In the genomic region with DNA sequence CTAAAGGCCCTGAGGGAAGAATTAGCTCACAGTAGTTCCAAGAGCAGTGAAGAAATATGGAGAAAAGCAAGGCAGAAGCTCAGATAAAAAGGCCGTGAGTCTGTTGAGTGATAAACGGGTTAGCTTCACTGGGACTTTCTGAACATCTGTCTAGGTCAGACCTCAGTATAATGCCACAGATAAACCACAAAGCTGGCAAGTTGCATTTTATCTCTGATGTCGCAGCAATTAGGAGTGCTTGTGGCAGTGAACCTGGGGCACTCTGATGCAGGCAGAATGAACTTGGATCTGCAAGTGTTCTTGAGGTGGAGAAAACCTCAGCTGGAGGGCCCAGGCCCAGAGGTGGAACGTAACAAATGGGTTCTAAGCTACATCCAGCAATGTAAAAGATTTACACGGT, we compare ENCODE assay signal across 20 mouse cellular contexts. TPM values are rescaled to one million over a fixed set of nuclear protein-coding genes. Genes with fewer than 3 reads are reported as not detected.
A peak's percentile ranks its signal among the peaks of the same experiment; 100 is the strongest.
DNase-seq lines count a peak whose midpoint lies in the region; ATAC-seq lines count a peak whose summit lies in the region.
"Had no signal": no experiment of that assay in that cellular context is flagged by ENCODE, and none has a peak within 500 bp of the region (broad histone marks: within the 10 kb centered on the region; RNA-seq: fewer than 3 reads in every experiment).

No protein-coding gene starts in this region.

- H3K9me3 ChIP-seq in liver, embryonic 11.5 days (ENCODE audit: control insufficient read depth, low read length), result no peaks in the 10 kb centered on the region
- H3K9me3 ChIP-seq in hindbrain, embryonic 12.5 days (replicated peaks), result no peaks in the 10 kb centered on the region
- H3K9me3 ChIP-seq: forebrain, embryonic 10.5 days; heart, embryonic 12.5 days had no signal

- 46% methylated on average over 5 of the region's 5 CpGs for WGBS in liver, embryonic 11.5 days
- WGBS in hindbrain, embryonic 12.5 days, result 87% methylated on average over 5 of the region's 5 CpGs

- no peaks in the 10 kb centered on the region for H3K36me3 ChIP-seq in liver, embryonic 11.5 days (ENCODE audit: control insufficient read depth, insufficient read depth, low read length)
- H3K36me3 ChIP-seq in hindbrain, embryonic 12.5 days, result no peaks in the 10 kb centered on the region
- H3K36me3 ChIP-seq: forebrain, embryonic 10.5 days; heart, embryonic 12.5 days had no signal

- no peak overlapping the region for H3K4me2 ChIP-seq in liver, embryonic 11.5 days
- H3K4me2 ChIP-seq in hindbrain, embryonic 12.5 days (replicated peaks), result no peak overlapping the region
- H3K4me2 ChIP-seq: heart, embryonic 12.5 days had no signal

- ATAC-seq in liver, embryonic 11.5 days (replicated peaks; ENCODE audit: low FRiP score), result peak; percentile 96
- ATAC-seq in megakaryocyte progenitor cell, adult 5-6 weeks (replicated peaks; ENCODE audit: poor library complexity), result peak; percentile 87
- no peak for ATAC-seq in hindbrain, embryonic 12.5 days (ENCODE audit: low FRiP score)
- ATAC-seq: midbrain, embryonic 16.5 days had no signal

- no peaks in the 10 kb centered on the region for H3K27me3 ChIP-seq in liver, embryonic 11.5 days (replicated peaks; ENCODE audit: control insufficient read depth, insufficient read depth, low read length)
- no peaks in the 10 kb centered on the region for H3K27me3 ChIP-seq in hindbrain, embryonic 12.5 days
- H3K27me3 ChIP-seq: heart, embryonic 12.5 days had no signal

- intact Hi-C loops in heart, postnatal 14 days (cut with DNase I), result no loop called here

- H3K4me1 ChIP-seq in liver, embryonic 11.5 days (replicated peaks; ENCODE audit: control insufficient read depth, insufficient read depth, low read length), result peaks cover 6% of the 10 kb centered on the region
- H3K4me1 ChIP-seq in hindbrain, embryonic 12.5 days, result no peaks in the 10 kb centered on the region
- H3K4me1 ChIP-seq: forebrain, embryonic 10.5 days; heart, embryonic 12.5 days had no signal

- H3K27ac ChIP-seq in liver, embryonic 11.5 days (ENCODE audit: low read depth, low read length), result no peak overlapping the region
- H3K27ac ChIP-seq in hindbrain, embryonic 12.5 days, result no peak overlapping the region
- H3K27ac ChIP-seq: forebrain, embryonic 10.5 days; layer of hippocampus, adult 2 months had no signal

- no peak overlapping the region for H3K4me3 ChIP-seq in liver, embryonic 11.5 days (ENCODE audit: low read depth, low read length)
- H3K4me3 ChIP-seq in hindbrain, embryonic 12.5 days, result no peak overlapping the region
- H3K4me3 ChIP-seq: forebrain, embryonic 10.5 days; heart, embryonic 12.5 days; layer of hippocampus, adult 2 months had no signal

- H3K9ac ChIP-seq in liver, embryonic 11.5 days (ENCODE audit: low read depth, low read length), result no peak overlapping the region
- H3K9ac ChIP-seq in hindbrain, embryonic 12.5 days, result no peak overlapping the region
- H3K9ac ChIP-seq: heart, embryonic 12.5 days had no signal

- peak; percentile 25 for DNase-seq in heart, adult 11 months
- no peak for DNase-seq in heart, postnatal 14 days
- no peak for DNase-seq in liver, embryonic 11.5 days (ENCODE audit: low spot score)
- peak; percentile 33 for DNase-seq in thymus, postnatal 25 days
- DNase-seq in right cerebral cortex, adult 18-20 months, result no peak
- DNase-seq in left cerebral cortex, adult 18-20 months (ENCODE audit: low spot score in 2 of 2), result no peak
- DNase-seq: adrenal gland, adult 8-10 months; cerebellum, adult 11 months; cerebellum, postnatal 25 days; heart, postnatal 36 days; kidney, adult 11 months; kidney, postnatal 10 days; layer of hippocampus, postnatal 36 days; lung, postnatal 14 days had no signal

RNA-seq across cellular contexts. Expression of a gene that starts 36.6 kb away (rescaled TPM):
- total RNA-seq in heart, postnatal 14 days (2021), result 10 to 100 TPM; 28.1 to 28.8 TPM
- polyA plus RNA-seq in liver, embryonic 11.5 days (2014; fragmentation: Nextera tagmentation; extraction: Ambion mirVana), result 1.6 and 2.2 TPM in 2 replicates
- total RNA-seq in megakaryocyte progenitor cell, adult 5-6 weeks (2015), result 1.2 and 2.0 TPM in 2 replicates
- 0.57 and 1.6 TPM in 2 replicates for total RNA-seq in megakaryocyte progenitor cell, adult 5-6 weeks (2017)
- 6.5 and 8.3 TPM in 2 replicates for polyA plus RNA-seq in hindbrain, embryonic 12.5 days (2016; fragmentation: Nextera tagmentation; extraction: Ambion mirVana)
- 100 to 1,000 TPM; 208 to 218 TPM for total RNA-seq in left cerebral cortex, adult 18-20 months (2021)

Comparison
In these comparisons a context has a peak if more than half of its experiments do, and no peak if none do; other contexts are left out.
1. DNase-seq: peak in heart, adult 11 months (single experiment) and thymus, postnatal 25 days (single experiment); none in heart, postnatal 14 days (0 of 2), liver, embryonic 11.5 days (single experiment), right cerebral cortex, adult 18-20 months (single experiment) and left cerebral cortex, adult 18-20 months (0 of 2).
2. RNA of a gene that starts 36.6 kb away (total RNA-seq): 208 to 218 TPM in left cerebral cortex, adult 18-20 months and 28.1 to 28.8 TPM in heart, postnatal 14 days; 0.57 to 2.0 TPM in megakaryocyte progenitor cell, adult 5-6 weeks; every median in the first group is over 4 times any median in the second.